Mouse (Mus musculus) CD8-positive naive resting alpha-beta T cell, adult 2 months (primary cell): Measurements from ENCODE around the gene 4930503B20Rik.

Experiments used
- DNase-seq, 2 experiments: peaks; one replicate each; pipeline ENCODE4 v3.0.0; 2022; ENCODE audit warnings: low read depth in 2 of 2, low spot score in 2 of 2

The 4930503B20Rik gene

GRCm38 (mm10) chr3:146601205-146601604, 49.9 kb downstream of the 4930503B20Rik start:
- no peak for DNase-seq

GRCm38 (mm10) chr3:146599198-146599900, 51.8 kb downstream of the 4930503B20Rik start:
- no peak for DNase-seq

DNA sequence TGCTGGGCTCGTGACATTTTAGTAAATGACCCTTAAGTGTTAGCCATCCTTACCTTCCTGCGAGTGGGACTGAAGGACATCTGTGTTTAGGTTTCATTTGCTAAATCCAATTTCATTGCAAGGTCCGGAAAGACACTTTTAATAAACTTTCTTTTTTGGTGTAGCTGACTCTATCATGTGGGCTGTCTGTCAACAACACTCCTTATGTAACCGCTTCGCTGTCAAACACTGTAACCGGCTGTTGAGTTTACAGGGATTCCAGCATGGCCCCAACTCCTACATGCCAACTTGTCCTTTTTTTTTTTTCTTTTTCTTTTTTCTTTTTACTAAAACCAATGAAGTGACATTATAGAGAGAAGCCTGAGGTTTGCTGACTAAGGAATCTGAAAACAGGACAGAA, 52.7 kb downstream of the 4930503B20Rik start:
- DNase-seq = no peak

DNA sequence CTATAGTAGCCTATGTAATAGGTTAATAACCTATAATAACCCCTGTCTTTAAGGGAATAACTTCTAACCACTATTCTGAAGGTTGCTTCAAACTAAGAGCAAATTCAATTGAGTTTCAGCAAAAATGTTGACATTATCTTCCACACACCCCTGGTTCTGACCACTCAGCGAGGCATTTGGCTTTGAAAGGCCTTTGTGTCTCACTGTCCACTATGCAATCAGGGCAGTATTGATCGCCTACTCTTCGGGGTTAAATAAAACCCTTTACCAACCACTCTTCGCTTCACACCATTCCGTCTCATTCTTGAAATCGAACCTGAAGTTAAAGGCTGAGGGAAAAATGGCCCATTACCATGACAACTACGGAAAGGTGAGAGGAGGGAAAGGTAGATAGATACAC, 54.3 kb downstream of the 4930503B20Rik start:
- no peak for DNase-seq

- no peak for DNase-seq
These were observed 54.7 kb downstream of the 4930503B20Rik start for GRCm38 (mm10) chr3:146596387-146596786.

DNA sequence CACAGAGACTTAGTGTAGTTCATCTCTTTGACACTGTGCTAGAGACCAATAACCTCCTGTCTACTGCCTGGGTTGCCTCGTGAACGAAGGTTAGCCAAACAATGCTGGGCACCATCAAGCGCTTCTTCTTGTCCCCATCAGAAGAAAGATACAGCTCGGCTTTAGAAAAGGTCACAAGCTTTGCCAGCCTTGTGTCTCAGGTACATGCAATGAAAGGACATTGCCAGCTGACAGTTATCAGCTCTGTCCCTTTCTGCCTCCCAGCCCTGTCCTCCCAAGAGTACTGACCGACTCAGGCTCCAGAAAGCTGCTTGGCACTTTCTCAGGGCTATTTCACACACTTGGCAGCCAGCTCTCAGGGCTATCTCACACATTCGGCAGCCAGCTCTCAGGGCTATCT, 55.7 kb downstream of the 4930503B20Rik start:
- DNase-seq = no peak
